ENCODE assay signal across 14 mouse cellular contexts in genomic region chr4:100201322-100201721, GRCm38 (mm10).
"Had no signal": no experiment of that assay in that cellular context is flagged by ENCODE, and none has a peak within 500 bp of the region (broad histone marks: within the 10 kb centered on the region; RNA-seq: fewer than 3 reads in every experiment).

No protein-coding gene starts in this region.

- H3K9me3 ChIP-seq: liver, embryonic 13.5 days; midbrain, embryonic 12.5 days; midbrain, embryonic 15.5 days; neural tube, embryonic 13.5 days had no signal

- H3K27me3 ChIP-seq: liver, embryonic 13.5 days; midbrain, embryonic 12.5 days; midbrain, embryonic 15.5 days; neural tube, embryonic 13.5 days had no signal

- H3K9ac ChIP-seq: liver, embryonic 13.5 days; midbrain, embryonic 12.5 days; midbrain, embryonic 15.5 days; neural tube, embryonic 13.5 days had no signal

- ATAC-seq: midbrain, embryonic 15.5 days had no signal

- H3K27ac ChIP-seq: liver, embryonic 13.5 days; midbrain, embryonic 12.5 days; midbrain, embryonic 15.5 days; neural tube, embryonic 13.5 days; stomach, postnatal 0 days had no signal

- DNase-seq: kidney, adult 18-20 months; kidney, adult 9 months; kidney, postnatal 14 days; kidney, postnatal 4 days; left cerebral cortex, postnatal 4 days; liver, embryonic 13.5 days; lung, adult 2 months; lung, postnatal 14 days; lung, postnatal 4 days; thymus, postnatal 25 days had no signal

- H3K4me3 ChIP-seq: liver, embryonic 13.5 days; midbrain, embryonic 12.5 days; midbrain, embryonic 15.5 days; neural tube, embryonic 13.5 days had no signal

- H3K36me3 ChIP-seq: liver, embryonic 13.5 days; midbrain, embryonic 12.5 days; midbrain, embryonic 15.5 days; neural tube, embryonic 13.5 days had no signal

- H3K4me1 ChIP-seq: midbrain, embryonic 12.5 days; midbrain, embryonic 15.5 days; neural tube, embryonic 13.5 days had no signal

- H3K4me2 ChIP-seq: liver, embryonic 13.5 days; midbrain, embryonic 12.5 days; midbrain, embryonic 15.5 days; neural tube, embryonic 13.5 days had no signal
